Mouse (Mus musculus): Measurements from ENCODE around the gene Calcoco2.

Gene Calcoco2

DNA sequence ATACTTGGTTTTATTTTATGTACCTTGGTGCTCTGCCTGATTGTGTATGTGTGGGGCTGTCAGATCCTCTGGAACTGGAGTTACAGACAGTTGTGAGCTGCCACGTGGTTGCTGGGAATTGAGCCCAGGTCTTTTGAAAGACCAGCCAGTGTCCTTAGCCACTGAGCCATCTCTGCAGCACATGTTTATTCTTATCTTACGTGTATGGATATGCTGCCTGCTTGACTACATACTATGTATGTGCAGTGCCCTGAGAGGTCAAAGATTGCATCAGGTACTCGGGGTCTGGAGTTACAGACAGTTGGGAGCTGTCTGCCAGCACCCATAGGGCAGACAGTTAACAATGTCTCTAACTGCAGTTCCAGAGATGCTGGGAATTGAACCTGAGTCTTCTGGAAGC lies 29.1 kb downstream of the Calcoco2 start:
- intact Hi-C loops (cut with DNase I): no loop called here

GRCm38 (mm10) chr11:96080736-96081135 lies 31.0 kb downstream of the Calcoco2 start:
- intact Hi-C loops (cut with DNase I): no loop called here

DNA sequence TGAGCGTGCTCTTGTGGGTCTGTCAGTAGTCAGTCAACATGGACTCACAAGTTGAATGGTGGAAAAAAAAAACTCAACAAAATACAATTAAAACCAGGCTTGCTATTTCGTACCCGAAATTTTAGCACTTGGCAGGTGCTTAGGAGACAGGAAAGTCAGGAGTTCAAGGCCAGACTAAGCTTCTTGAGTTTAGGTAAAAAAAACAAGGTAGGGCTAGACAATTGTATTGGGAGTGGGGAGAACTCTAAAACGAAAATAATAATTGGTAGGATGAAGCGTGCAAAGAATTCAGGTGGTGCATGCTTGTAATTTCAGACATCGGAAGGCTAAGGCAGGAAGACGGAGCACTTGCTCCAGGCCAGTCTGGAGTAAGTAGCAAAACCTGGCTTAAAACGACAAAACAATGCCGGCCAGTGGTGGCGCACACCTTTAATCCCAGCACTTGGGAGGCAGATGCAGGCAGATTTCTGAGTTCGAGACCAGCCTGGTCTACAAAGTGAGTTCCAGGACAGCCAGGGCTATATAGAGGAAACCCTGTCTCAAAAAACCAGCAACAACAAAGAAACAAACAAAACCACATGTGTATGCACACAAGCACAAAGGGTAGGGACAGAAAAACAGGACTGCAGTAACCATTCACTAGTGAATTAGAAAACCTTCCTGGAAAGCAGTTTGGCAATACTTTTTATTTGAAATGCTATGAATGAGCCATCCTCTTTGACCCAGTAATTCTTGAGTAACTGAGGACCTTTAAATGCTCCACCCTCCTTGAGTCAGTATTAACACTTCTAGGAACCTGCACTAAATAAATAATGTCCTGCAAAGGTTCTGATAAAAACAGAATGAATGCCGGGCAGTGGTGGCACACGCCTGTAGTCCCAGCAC lies 35.3 kb downstream of the Calcoco2 start:
- intact Hi-C loops (cut with DNase I): no loop called here

- intact Hi-C loops (cut with DNase I): no loop called here
Measured at GRCm38 (mm10) chr11:96075509-96076220, 36.1 kb downstream of the Calcoco2 start, which contains the start of gene Atp5g1. Atp5g1 (minus strand) TSS chr11:96075670.

DNA sequence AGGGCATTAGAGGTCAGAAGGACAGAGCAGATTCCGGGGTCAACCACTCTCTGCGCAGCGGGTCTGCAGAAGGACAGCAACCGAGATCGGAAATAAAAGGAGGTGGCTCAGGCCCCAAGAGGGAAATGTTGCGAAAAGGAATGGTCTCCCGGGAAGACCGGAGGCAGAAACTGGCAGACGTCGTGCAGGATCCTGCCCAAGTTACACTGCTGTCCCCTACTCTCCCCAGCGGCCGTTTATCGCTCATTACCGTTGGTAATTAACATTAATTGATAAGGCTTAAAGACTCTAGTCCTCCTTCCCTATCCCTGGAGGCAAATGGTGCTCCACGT lies 36.6 kb downstream of the Calcoco2 start:
- intact Hi-C loops (cut with DNase I): no loop called here

DNA sequence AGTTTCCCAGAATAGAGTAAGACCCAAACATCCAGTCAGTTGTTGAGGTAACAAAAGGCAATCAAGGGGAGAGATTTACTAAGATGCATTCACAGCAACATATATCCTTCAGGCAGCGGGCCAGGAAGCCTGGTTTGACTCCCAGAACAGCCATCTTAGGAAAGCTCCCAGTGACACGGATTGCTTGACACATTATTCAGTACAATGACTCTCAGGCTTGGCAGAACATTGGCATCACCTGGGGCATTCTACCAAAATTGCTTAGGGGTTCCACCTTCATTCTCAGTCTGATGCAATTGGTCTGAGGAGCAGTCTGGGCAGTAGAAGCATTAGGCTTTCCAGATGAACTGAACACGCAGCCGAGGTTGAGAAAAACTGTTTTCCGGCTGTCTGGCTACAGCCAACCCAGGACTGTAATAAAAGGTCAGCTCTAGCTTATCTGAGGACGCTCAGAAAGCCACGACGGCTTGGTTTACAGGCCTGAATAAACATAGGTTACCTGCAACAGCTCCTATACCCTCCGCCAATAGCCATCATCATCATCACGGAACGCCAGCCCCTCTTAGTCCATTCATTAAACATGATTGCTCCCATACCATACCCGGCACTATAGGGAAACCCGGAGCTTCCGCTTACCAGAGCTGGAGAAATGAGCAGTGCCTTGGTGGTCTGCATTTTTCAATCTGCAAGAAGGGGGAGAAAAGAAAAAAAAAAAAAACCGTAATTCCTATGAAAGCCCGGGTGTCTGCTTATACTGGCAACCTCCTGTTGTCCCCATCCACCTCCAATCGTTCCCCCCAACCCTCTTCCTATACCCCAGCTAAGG lies 37.2 kb downstream of the Calcoco2 start:
- intact Hi-C loops (cut with DNase I): no loop called here

- intact Hi-C loops (cut with DNase I): no loop called here
Measured at GRCm38 (mm10) chr11:96073295-96073993, 38.3 kb downstream of the Calcoco2 start.

DNA sequence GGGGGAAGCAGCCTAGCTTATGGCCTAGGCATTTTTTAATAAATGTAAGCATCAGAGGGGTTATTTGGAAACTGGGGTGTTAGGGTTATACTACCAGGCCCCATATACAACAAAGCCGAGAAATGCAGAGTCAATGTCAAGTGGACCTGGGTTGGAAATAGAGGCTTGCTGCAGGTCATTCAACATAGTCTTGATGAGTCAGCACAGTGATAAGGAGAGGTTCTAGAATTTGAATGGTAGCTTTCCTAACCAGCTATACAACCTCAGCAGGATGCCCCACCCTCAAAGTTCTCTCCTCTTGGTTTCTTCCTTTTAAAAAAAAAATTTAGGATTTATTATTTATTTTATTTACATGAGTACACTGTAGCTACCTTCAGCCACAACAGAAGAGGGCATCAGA lies 40.8 kb downstream of the Calcoco2 start:
- intact Hi-C loops (cut with DNase I): no loop called here

DNA sequence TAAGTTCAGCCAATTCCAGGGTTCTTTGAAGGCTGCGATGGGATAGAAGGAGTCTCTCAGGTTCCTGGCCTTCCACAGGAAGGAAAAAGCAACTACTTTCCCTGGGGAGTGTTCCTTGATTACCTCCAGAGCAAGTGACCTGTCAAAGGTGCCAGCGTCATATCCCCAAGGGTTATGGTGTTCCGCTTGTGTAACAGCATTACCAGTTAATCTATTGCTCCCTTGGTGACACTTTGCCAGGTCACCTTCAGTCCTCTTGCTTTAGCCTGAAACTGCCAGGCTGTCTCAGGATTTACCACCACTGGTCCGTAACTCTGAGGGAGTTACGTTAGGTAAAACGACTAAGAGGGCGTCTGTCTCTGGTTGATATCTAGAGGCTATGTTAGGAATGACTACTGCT lies 41.4 kb downstream of the Calcoco2 start:
- intact Hi-C loops (cut with DNase I): no loop called here

GRCm38 (mm10) chr11:96068231-96068630 lies 43.5 kb downstream of the Calcoco2 start:
- intact Hi-C loops (cut with DNase I): no loop called here

DNA sequence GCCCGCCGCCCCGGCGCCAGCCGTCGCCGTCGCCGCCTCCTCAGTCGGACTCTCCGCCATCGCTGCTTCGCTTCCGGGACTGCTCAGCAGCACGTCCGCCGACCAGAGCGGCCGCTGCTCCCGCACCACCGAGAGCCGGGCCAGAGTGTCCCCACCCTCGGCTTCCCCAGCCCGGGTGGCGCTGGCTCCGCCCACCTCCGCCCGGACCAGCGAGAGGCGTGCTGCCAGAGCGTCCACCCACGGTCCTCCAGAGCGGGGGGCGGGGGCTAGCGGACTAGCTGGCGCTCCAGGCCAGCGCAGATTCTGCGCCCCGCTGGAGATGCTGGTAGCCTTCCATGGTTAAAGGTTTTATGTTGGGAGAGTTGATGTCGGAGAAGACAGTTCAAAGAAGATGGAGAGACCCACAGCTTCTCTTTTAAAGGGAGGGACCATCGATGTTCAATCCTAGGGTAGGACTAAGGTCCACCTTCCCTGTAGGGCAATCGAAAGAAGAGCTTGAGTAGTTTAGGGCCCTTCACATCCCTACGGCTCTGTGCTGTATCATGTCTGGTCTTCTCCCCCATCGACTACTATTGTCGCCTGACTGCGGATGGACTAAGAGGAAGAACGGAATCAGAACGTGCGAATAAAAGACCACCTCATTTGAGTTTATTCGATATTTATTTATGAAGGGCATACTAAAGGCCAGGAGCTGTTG lies 46.4 kb downstream of the Calcoco2 start, which contains the start of gene Ube2z:
TSS of gene Ube2z (minus strand) at position 174 of the 697 bp plus-strand sequence.
- intact Hi-C loops (cut with DNase I): no loop called here

- intact Hi-C loops (cut with DNase I): no loop called here
Measured at GRCm38 (mm10) chr11:96064521-96065214, 47.1 kb downstream of the Calcoco2 start.

GRCm38 (mm10) chr11:96058309-96058708 lies 53.5 kb downstream of the Calcoco2 start:
- intact Hi-C loops (cut with DNase I): no loop called here

DNA sequence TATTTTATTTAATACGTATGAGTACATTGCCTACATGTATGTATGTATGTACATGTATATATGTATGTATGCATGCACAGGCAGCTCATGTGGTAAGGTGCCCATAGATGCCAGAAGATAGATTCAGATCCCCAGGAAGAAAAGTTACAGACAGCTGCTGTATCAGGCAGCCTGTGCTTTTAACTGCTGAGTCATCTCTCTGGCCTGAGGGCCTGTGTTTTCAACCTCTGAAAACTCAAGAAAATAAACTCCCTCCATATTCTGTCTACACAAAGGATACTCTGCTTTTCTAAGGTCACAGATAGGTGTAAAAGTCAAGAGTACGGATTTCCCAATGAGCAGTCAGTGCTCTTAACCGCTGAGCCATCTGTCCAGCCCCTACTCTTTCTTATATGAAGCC lies 60.9 kb downstream of the Calcoco2 start:
- intact Hi-C loops (cut with DNase I): no loop called here

- intact Hi-C loops (cut with DNase I): no loop called here
Measured at GRCm38 (mm10) chr11:96049939-96050338, 61.8 kb downstream of the Calcoco2 start.

Data from adrenal gland (tissue).